Mouse (Mus musculus): Measurements from ENCODE around the gene Gm13023. TPM values are rescaled to one million over a fixed set of nuclear protein-coding genes. Genes with fewer than 3 reads are reported as not detected.
"Not testable (repeated sequence)": the region's sequence is repeated elsewhere in the genome, so short reads cannot be mapped to it uniquely, and the experiment has no call there.

The Gm13023 gene
- polyA plus RNA-seq (2016; fragmentation: Nextera tagmentation; extraction: Ambion mirVana): not detected in 2 replicates

DNA sequence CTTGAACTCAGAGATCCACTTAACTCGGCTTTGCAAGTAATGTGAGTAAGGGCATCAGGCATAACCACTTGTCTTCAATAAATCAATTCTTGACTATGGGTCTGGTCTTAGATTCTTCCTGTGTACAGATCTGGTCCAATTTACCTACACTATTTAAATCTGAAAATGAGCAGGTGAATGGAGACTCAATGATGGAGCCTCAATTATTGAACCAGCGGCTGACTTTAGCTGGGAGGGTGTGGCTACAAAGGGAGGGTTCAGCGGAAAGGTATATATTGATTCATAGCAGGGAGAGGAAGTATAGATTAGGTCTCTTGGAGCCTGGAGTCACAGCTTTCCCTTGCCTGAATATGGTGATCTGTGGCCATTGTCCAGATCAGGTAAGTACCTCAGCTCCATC lies at the start of gene Gm13023:
TSS of gene Gm13023 (plus strand) at position 301 of the 400 bp plus-strand sequence.
- DNase-seq (ENCODE audit: low spot score); H3K36me3 ChIP-seq; H3K27me3 ChIP-seq (ENCODE audit: low read depth, poor library complexity, severe bottlenecking); H3K4me3 ChIP-seq; H3K4me1 ChIP-seq; H3K9me3 ChIP-seq (replicated peaks); H3K27ac ChIP-seq: not testable (repeated sequence)
- WGBS: 90% methylated on average over 3 of the region's 3 CpGs

DNA sequence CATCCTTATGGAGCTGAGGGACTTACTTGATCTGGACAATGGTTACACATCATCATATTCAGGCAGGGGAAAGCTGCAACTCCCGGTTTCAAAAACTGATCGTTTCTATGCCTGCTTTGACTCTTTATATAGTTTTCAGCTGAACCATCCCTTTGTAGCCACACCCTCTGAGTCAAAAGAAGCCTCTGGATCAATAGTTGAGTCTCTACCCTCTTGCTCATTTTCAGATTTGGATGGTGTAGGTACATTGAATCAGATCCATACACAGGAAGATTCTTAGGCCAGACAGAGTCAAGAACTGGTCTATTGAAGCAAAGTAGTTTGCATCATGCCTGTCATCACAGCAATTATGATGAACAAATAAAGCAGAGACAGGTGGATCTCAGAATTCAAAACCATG lies 26.8 kb downstream of the Gm13023 start, which contains the start of gene Gm13084:
TSS of gene Gm13084 (minus strand) at position 101 of the 400 bp plus-strand sequence.
- no peaks in the 10 kb centered on the region; the same call in 1 of the 2 replicates for H3K9me3 ChIP-seq (replicated peaks)
- DNase-seq (ENCODE audit: low spot score): no peak
- no peaks in the 10 kb centered on the region for H3K4me1 ChIP-seq
- H3K27me3 ChIP-seq (ENCODE audit: low read depth, poor library complexity, severe bottlenecking): no peaks in the 10 kb centered on the region
- no peak within 1 kb of the TSS for H3K4me3 ChIP-seq
- no peak within 1 kb of the TSS for H3K27ac ChIP-seq
- WGBS: 73% methylated on average over 2 of the region's 2 CpGs
- no peaks in the 10 kb centered on the region for H3K36me3 ChIP-seq

Other genes starting within 250 kb of the Gm13023 start
- not detected in 2 replicates for gene BC080695, start 237.7 kb upstream of the Gm13023 start, polyA plus RNA-seq (2016; fragmentation: Nextera tagmentation; extraction: Ambion mirVana)
- not detected in 2 replicates for gene Gm13057, start 237.6 kb upstream of the Gm13023 start, polyA plus RNA-seq (2016; fragmentation: Nextera tagmentation; extraction: Ambion mirVana)
- gene Gm13083, start 174.3 kb upstream of the Gm13023 start, polyA plus RNA-seq (2016; fragmentation: Nextera tagmentation; extraction: Ambion mirVana): not detected in 2 replicates
- not detected in 2 replicates for gene Gm13088, start 132.1 kb upstream of the Gm13023 start, polyA plus RNA-seq (2016; fragmentation: Nextera tagmentation; extraction: Ambion mirVana)
- not detected in 2 replicates for gene Gm13089, start 86.6 kb upstream of the Gm13023 start, polyA plus RNA-seq (2016; fragmentation: Nextera tagmentation; extraction: Ambion mirVana)
- gene Gm13078, start 69.9 kb upstream of the Gm13023 start, polyA plus RNA-seq (2016; fragmentation: Nextera tagmentation; extraction: Ambion mirVana): not detected in 2 replicates
- not detected in 2 replicates for gene Gm13084, start 26.7 kb downstream of the Gm13023 start, polyA plus RNA-seq (2016; fragmentation: Nextera tagmentation; extraction: Ambion mirVana)
- not detected in 2 replicates for gene Gm13103, start 57.1 kb downstream of the Gm13023 start, polyA plus RNA-seq (2016; fragmentation: Nextera tagmentation; extraction: Ambion mirVana)
- not detected in 2 replicates for gene Pramef6, start 111.0 kb downstream of the Gm13023 start, polyA plus RNA-seq (2016; fragmentation: Nextera tagmentation; extraction: Ambion mirVana)
- gene Pramef25, start 161.7 kb downstream of the Gm13023 start, polyA plus RNA-seq (2016; fragmentation: Nextera tagmentation; extraction: Ambion mirVana): not detected in 2 replicates
- gene Gm13101, start 177.6 kb downstream of the Gm13023 start, polyA plus RNA-seq (2016; fragmentation: Nextera tagmentation; extraction: Ambion mirVana): not detected in 2 replicates
- gene Pramef17, start 205.0 kb downstream of the Gm13023 start, polyA plus RNA-seq (2016; fragmentation: Nextera tagmentation; extraction: Ambion mirVana): not detected in 2 replicates

Measured in limb, embryonic 10.5 days (tissue).